Mouse (Mus musculus): Measurements from ENCODE around the gene Tex46.

DNA sequence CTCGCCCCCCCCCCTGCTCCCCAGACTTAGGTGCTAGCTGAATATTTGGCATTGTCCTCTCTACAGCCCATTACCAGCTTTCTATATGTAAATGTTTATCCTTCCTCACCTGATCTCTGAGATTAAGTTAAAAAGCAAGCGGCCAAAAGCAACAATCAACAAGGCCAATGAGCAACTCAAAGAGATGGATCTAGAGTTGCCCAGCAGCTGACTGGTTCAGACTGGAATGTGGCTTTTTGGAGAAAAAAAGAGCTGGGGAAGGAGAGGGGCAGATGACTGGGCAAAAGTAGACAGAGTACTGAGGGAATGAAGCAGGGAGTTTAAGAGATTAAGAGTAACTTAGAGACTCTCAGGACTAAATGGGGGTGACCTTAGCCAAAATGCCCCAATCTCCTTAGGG lies 16.2 kb upstream of the Tex46 start:
- TF ChIP-seq MAX (IDR thresholded peaks at IDR 0.05; ENCODE audit: low read length): no peak
- TF ChIP-seq BHLHE40 (IDR thresholded peaks at IDR 0.05; ENCODE audit: low read depth, low read length): no peak
- no peak for TF ChIP-seq EP300 (IDR thresholded peaks at IDR 0.05; ENCODE audit: low read length)
- TF ChIP-seq TBP (conservative IDR thresholded peaks at IDR 0.05; ENCODE audit: low read depth, low read length): no peak
- TF ChIP-seq RCOR1 (conservative IDR thresholded peaks at IDR 0.05; ENCODE audit: low read depth, low read length): no peak
- TF ChIP-seq CTCF (conservative IDR thresholded peaks at IDR 0.05 in 1 of 2, IDR thresholded peaks at IDR 0.05 in 1 of 2; ENCODE audit: low read depth in 2 of 2, low read length in 2 of 2): no peak
- no peak for TF ChIP-seq ELF1 (IDR thresholded peaks at IDR 0.05; ENCODE audit: low read depth, low read length)
- TF ChIP-seq ZNF384 (IDR thresholded peaks at IDR 0.05; ENCODE audit: low read depth, low read length): no peak
- no peak for TF ChIP-seq CHD2 (IDR thresholded peaks at IDR 0.05; ENCODE audit: low read length)
- TF ChIP-seq USF1 (IDR thresholded peaks at IDR 0.05; ENCODE audit: low read depth, low read length): no peak
- TF ChIP-seq CHD1 (IDR thresholded peaks at IDR 0.05; ENCODE audit: low read depth, low read length): no peak
- TF ChIP-seq USF2 (conservative IDR thresholded peaks at IDR 0.05; ENCODE audit: low read depth, low read length): no peak

Measured in CH12.LX (cell line).